Comparison of ENCODE assay signal across 23 mouse cellular contexts in genomic region chr12:112338976-112339375, GRCm38 (mm10).
"Had no signal": no experiment of that assay in that cellular context is flagged by ENCODE, and none has a peak within 500 bp of the region (broad histone marks: within the 10 kb centered on the region; RNA-seq: fewer than 3 reads in every experiment).

No protein-coding gene starts in this region.

- H3K27me3 ChIP-seq: liver, embryonic 15.5 days; lung, embryonic 15.5 days had no signal

- ATAC-seq: liver, embryonic 12.5 days had no signal

- H3K9me3 ChIP-seq: limb, embryonic 10.5 days; limb, embryonic 13.5 days; liver, embryonic 12.5 days; liver, embryonic 15.5 days; lung, embryonic 15.5 days; megakaryocyte, embryonic 14.5 days; neural tube, embryonic 12.5 days; neural tube, embryonic 15.5 days had no signal

- H3K4me3 ChIP-seq: limb, embryonic 10.5 days; limb, embryonic 13.5 days; liver, embryonic 12.5 days; liver, embryonic 15.5 days; lung, embryonic 15.5 days; megakaryocyte, embryonic 14.5 days; neural tube, embryonic 12.5 days; neural tube, embryonic 15.5 days had no signal

- DNase-seq: kidney, adult 18-20 months; layer of hippocampus, postnatal 36 days; liver; lung, adult 18-20 months; lung, postnatal 10 days; midbrain, embryonic 14.5 days; right cerebral cortex, adult 18-20 months; right cerebral cortex, postnatal 14 days; right cerebral cortex, postnatal 4 days; thymus, adult 2 months; thymus, postnatal 14 days; thymus, postnatal 4 days had no signal

- H3K4me1 ChIP-seq: liver, embryonic 12.5 days; liver, embryonic 15.5 days; megakaryocyte, embryonic 14.5 days had no signal

- H3K36me3 ChIP-seq: limb, embryonic 10.5 days; limb, embryonic 13.5 days; liver, embryonic 12.5 days; liver, embryonic 15.5 days; lung, embryonic 15.5 days; neural tube, embryonic 12.5 days; neural tube, embryonic 15.5 days had no signal

- H3K9ac ChIP-seq: limb, embryonic 13.5 days; liver, embryonic 12.5 days; liver, embryonic 15.5 days; lung, embryonic 15.5 days; neural tube, embryonic 12.5 days; neural tube, embryonic 15.5 days had no signal

- H3K27ac ChIP-seq: kidney, postnatal 0 days; limb, embryonic 13.5 days; liver, embryonic 12.5 days; liver, embryonic 15.5 days; lung, embryonic 15.5 days; neural tube, embryonic 12.5 days; stomach, postnatal 0 days had no signal

- H3K4me2 ChIP-seq: limb, embryonic 13.5 days; liver, embryonic 12.5 days; liver, embryonic 15.5 days; lung, embryonic 15.5 days; midbrain, embryonic 11.5 days; neural tube, embryonic 12.5 days; neural tube, embryonic 15.5 days had no signal
